Mouse (Mus musculus): ENCODE results near the gene Armh3.

Armh3 gene

GRCm38 (mm10) chr19:45907416-45907815 is 90.9 kb downstream of the Armh3 start:
- DNase-seq (ENCODE audit: low spot score), result no peak

- DNase-seq (ENCODE audit: low spot score), result no peak
Observed at GRCm38 (mm10) chr19:45903861-45904260, 94.4 kb downstream of the Armh3 start.

- no peak for DNase-seq (ENCODE audit: low spot score)
Observed at GRCm38 (mm10) chr19:45902390-45903035, 95.8 kb downstream of the Armh3 start.

- no peak for DNase-seq (ENCODE audit: low spot score)
Observed at GRCm38 (mm10) chr19:45900836-45901235, 97.5 kb downstream of the Armh3 start.

- no peak for DNase-seq (ENCODE audit: low spot score)
Observed at GRCm38 (mm10) chr19:45895726-45896125, 102.6 kb downstream of the Armh3 start.

GRCm38 (mm10) chr19:45882056-45882455 is 116.2 kb downstream of the Armh3 start:
- no peak for DNase-seq (ENCODE audit: low spot score)

- no peak for DNase-seq (ENCODE audit: low spot score)
Observed at GRCm38 (mm10) chr19:45873320-45873719, 125.0 kb downstream of the Armh3 start.

GRCm38 (mm10) chr19:45855284-45855920 is 142.9 kb downstream of the Armh3 start:
- no peak for DNase-seq (ENCODE audit: low spot score)

- DNase-seq (ENCODE audit: low spot score), result no peak
Observed at GRCm38 (mm10) chr19:45854521-45854920, 143.8 kb downstream of the Armh3 start.

- no peak for DNase-seq (ENCODE audit: low spot score)
Observed at GRCm38 (mm10) chr19:45847733-45848093, 150.6 kb downstream of the Armh3 start.

- no peak for DNase-seq (ENCODE audit: low spot score)
Observed at GRCm38 (mm10) chr19:45847016-45847732, 151.1 kb downstream of the Armh3 start.

- DNase-seq (ENCODE audit: low spot score), result no peak
Observed at GRCm38 (mm10) chr19:45844209-45844608, 154.1 kb downstream of the Armh3 start.

GRCm38 (mm10) chr19:45843424-45843823 is 154.9 kb downstream of the Armh3 start:
- DNase-seq (ENCODE audit: low spot score), result no peak

GRCm38 (mm10) chr19:45837050-45837994 is 161.0 kb downstream of the Armh3 start:
- DNase-seq (ENCODE audit: low spot score), result no peak

- DNase-seq (ENCODE audit: low spot score), result no peak
Observed at GRCm38 (mm10) chr19:45835490-45835889, 162.8 kb downstream of the Armh3 start.

GRCm38 (mm10) chr19:45833665-45834064 is 164.6 kb downstream of the Armh3 start:
- no peak for DNase-seq (ENCODE audit: low spot score)

- no peak for DNase-seq (ENCODE audit: low spot score)
Observed at GRCm38 (mm10) chr19:45830679-45831078, 167.6 kb downstream of the Armh3 start.

- DNase-seq (ENCODE audit: low spot score), result no peak
Observed at GRCm38 (mm10) chr19:45827736-45828135, 170.6 kb downstream of the Armh3 start.

GRCm38 (mm10) chr19:45827125-45827524 is 171.2 kb downstream of the Armh3 start:
- no peak for DNase-seq (ENCODE audit: low spot score)

GRCm38 (mm10) chr19:45826146-45826545 is 172.1 kb downstream of the Armh3 start:
- no peak for DNase-seq (ENCODE audit: low spot score)

GRCm38 (mm10) chr19:45821832-45822231 is 176.5 kb downstream of the Armh3 start:
- DNase-seq (ENCODE audit: low spot score), result no peak

- no peak for DNase-seq (ENCODE audit: low spot score)
Observed at GRCm38 (mm10) chr19:45817816-45818490, 180.3 kb downstream of the Armh3 start.

Measured in left cerebral cortex, adult 11 months (tissue).